Mouse (Mus musculus) neutrophil, adult 5-6 weeks (primary cell): ENCODE measurements around the gene Vps50. TPM values are rescaled to one million over a fixed set of nuclear protein-coding genes. Genes with fewer than 3 reads are reported as not detected.
"Not testable (repeated sequence)": the region's sequence is repeated elsewhere in the genome, so short reads cannot be mapped to it uniquely, and the experiment has no call there.

ENCODE experiments used
- ATAC-seq: fragments of 151-379, 151-347 bp; 2 replicates; pipeline ENCODE4 v1.8.0; 2017; ENCODE audit warnings: mild to moderate bottlenecking, moderate TSS enrichment; ENCODE audit not compliant: insufficient number of reproducible peaks, poor library complexity, low FRiP score, severe bottlenecking; ENCODE audit errors: extremely low read depth
- total RNA-seq: library from RNA; stranded (forward); fragments of 200-1000 nt; gene quantifications from 2 replicates; pipeline ENCODE4 v1.2.3, GENCODE M21; 2017

Vps50 gene
- total RNA-seq, 1 experiment from 2014 or later: 19.4 TPM

GRCm38 (mm10) chr6:3511612-3512011 is 13.4 kb downstream of the Vps50 start:
- ATAC-seq: no peak

- no peak for ATAC-seq
These were observed 14.4 kb downstream of the Vps50 start for GRCm38 (mm10) chr6:3512611-3513010.

DNA sequence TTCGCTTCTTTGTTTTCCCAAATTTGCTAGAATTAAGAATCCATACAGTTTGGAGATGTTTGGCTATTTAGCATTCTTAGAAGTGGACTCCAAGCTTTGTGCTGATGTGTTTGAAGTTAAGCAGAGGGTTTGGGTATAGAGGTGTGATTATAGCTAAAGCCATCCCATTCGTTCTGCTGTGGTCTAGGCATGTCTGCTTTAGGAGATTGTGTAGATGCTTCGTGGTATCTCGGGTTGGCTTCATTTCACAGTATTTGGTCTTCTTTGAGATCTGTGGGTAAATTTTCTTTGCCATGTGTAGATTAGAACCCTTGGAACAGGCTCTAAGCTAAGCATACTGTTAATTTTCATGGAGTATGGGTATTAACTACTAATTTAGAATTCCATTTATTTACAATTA is 30.0 kb downstream of the Vps50 start:
- no peak for ATAC-seq

GRCm38 (mm10) chr6:3531445-3531844 is 33.3 kb downstream of the Vps50 start:
- no peak for ATAC-seq

DNA sequence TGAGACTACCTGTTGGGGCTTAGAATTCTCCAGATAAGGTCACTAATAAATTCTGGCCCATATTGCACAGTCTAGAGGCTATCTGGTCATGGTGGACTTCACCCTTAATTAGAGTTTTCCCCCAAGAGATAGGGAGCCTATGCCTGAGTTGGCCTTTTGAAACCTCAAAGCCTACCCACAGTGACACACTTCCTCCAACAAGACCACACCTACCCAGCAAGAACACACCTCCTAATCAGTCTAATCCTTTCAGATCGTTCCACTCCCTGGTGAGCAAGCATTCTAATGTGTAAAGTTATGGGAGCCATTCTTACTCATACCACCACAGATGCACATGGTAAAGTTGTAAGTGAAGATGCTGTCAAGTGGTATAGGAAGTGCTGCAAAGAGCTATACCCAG is 37.9 kb downstream of the Vps50 start:
- no peak for ATAC-seq

DNA sequence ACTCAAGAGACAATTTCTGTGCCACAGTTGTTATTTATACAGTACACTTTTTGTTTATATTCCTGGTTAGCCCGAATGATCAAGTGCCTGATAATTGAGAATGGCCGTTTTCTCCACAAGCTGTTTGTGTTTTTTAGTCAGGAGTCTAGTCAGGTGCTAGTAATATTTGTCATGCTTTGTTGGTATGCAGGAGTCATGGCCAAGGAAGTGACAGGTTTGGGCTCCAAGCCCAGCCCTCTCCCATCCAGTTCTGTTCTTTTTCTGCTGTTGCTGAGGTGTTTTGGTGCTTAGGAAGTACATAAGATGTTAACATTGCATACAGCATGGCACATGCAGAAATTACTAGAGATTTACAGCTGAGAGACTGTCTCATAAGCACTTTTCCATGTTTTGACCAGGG is 41.3 kb downstream of the Vps50 start:
- ATAC-seq: no peak

GRCm38 (mm10) chr6:3543862-3544261 is 45.7 kb downstream of the Vps50 start:
- no peak for ATAC-seq

GRCm38 (mm10) chr6:3544970-3545369 is 46.8 kb downstream of the Vps50 start:
- no peak for ATAC-seq

DNA sequence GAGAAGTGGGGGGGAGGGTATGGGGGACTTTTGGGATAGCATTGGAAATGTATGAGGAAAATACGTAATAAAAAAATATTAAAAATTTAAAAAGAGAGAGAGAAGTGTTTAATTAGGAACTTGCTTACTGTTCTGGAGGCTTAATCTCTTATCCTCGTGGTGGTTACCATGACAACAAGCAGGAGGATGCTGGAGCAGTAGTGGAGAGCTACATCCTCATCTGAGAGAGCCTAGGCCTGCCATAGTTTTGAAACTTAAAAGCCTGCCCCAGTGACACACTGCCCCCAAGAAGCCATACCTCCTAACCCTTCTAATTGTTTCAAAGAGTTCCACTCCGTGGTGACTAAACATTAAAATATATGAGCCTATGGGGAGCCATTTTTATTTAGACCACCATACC is 50.8 kb downstream of the Vps50 start:
- no peak for ATAC-seq

GRCm38 (mm10) chr6:3549992-3550391 is 51.8 kb downstream of the Vps50 start:
- ATAC-seq: no peak

DNA sequence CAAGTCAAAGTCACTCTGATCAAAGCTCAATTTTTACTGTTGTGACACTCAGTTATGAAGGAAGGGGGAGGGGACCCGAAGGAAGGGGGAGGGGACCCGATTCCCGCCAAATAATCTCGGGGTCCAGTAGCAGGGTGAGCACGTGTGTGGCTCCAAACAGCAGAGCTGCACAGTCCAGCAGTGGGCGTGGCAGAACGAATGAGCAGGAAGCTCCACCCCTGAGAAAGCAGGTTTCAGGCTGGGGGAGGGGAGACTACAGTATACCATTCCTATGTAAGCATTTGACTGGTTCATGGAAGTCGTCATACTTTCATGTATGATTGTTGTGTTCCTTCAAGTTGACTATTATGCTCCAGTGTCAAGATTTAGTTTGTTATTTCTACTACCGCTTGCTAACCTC is 54.5 kb downstream of the Vps50 start:
- ATAC-seq: not testable (repeated sequence)

GRCm38 (mm10) chr6:3557177-3557576 is 59.0 kb downstream of the Vps50 start:
- no peak for ATAC-seq

- ATAC-seq: no peak
These were observed 61.8 kb downstream of the Vps50 start for GRCm38 (mm10) chr6:3560009-3560408.

DNA sequence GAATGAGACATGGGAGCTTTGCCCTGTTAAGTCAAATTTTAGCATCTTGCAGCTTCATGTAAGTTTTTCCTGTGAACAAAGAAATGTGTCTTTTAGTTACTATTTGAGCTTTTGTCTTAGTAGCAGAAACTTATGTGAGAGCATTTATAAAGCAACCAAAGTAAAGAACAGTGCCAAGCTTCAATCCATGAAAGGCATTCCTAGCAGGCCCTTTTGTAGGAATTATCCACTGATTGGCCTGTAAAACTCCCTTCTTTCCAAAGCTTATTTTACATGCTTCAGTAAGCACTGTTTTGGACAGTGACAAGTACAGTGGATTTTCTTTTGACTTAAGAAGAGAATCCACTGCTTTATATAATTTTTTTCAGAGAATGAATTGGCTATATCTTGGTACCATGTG is 64.1 kb downstream of the Vps50 start:
- ATAC-seq: no peak

DNA sequence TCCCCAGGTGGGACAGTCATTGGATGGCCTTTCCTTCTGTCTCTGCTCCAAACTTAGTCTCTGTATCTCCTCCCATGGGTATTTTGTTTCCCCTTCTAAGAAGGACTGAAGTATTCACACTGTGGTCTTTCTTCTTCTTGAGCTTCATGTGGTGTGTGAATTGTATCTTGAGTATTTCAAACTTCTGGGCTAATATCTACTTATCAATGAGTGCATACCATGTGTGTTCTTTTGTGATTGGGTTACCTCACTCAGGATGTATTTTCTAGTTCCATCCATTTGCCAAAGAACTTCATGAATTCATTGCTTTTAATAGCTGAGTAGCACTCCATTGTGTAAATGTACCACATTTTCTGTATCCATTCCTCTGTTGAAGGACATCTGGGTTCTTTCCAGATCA is 65.9 kb downstream of the Vps50 start:
- not testable (repeated sequence) for ATAC-seq

DNA sequence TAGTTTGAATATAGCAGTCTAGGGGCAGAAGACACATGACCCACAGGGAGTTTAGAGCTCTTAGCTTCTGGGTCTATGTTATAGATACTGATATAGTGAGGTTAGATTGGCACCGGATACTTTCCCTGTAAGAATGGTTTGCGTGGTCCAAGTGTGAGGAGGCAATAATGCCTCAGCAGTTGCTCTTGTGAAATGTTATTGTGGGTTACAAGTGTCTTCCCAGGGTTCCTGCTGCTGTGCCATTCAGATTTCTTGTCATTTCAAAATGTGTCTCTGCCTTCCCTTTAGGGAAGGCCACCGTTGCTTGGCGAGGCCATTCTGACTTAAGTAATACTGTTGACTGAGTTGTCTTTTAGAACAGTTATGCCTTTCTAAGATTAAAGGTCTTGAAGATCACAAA is 66.8 kb downstream of the Vps50 start:
- no peak for ATAC-seq

GRCm38 (mm10) chr6:3565667-3566066 is 67.5 kb downstream of the Vps50 start:
- no peak for ATAC-seq

- ATAC-seq: no peak
These were observed 69.0 kb downstream of the Vps50 start for GRCm38 (mm10) chr6:3567071-3567610.

- no peak for ATAC-seq
These were observed 74.1 kb downstream of the Vps50 start for GRCm38 (mm10) chr6:3572221-3572815.

DNA sequence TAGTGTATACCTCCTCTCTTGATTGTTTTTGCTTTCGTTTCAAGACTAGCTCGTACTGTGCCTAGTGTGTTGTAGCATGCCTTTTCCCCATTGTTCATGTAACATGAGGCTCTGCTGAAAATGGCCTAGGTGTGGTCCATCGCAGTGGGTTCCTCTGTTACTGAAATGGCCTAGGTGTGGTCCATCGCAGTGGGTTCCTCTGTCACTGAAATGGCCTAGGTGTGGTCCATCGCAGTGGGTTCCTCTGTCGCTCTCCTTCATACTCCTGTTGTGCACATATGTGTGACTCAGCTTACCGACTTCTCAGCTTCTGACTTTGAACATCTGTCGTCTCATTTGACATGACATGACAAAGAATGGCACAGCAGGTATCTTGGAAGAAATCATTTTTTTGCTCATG is 75.6 kb downstream of the Vps50 start:
- ATAC-seq: no peak

DNA sequence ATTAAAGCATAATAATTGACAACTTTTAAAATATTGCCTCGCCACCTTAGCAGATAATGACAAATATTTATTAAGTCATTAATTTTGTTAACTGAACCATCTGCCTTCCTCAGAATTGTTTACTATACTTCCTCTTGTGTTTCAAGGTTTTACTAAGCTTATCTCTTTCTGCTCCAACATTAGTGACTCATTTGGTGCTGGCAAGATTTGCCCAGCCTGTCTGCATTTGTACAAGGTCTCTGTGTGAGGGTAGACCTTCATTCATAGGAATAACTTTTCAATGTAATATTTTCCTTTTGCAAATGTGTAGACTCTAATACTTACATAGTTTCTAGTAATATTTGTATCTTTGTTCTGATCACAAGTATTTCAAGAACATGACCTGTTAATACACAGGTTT is 87.2 kb downstream of the Vps50 start:
- ATAC-seq: no peak
